Mouse (Mus musculus) lung, postnatal 10 days (tissue): ENCODE data around the gene Mymk.

Source experiments
- DNase-seq: peaks from one replicate; pipeline ENCODE4 v3.0.0; 2021

Gene Mymk

DNA sequence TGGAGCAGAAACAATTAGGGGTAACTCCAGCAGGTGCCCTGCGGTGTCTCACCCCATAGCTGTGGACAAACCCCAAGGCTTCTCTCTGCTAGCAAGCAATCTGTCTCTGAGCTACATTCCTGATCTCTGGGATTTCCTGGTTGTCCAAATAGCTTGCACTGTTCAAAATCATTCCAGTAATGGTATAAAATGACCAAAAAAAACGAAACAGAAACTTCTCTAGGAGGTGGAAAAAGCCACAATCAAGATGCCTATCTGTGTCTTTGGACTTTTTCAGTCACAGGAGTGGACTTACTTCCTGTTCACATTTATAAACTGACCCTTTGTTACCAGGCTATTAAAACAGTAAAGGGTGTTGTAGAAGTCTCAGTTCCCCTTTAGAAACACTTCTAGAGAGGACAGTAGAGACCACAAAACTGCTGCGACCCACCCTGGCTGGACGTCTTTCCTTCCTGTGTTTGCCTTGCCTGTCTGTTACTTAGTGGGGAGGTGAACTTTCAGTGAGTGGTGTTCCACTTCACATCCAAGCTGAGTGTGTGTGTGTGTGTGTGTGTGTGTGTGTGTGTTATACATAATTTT is 43.5 kb downstream of the Mymk start:
- DNase-seq, result no peak

DNA sequence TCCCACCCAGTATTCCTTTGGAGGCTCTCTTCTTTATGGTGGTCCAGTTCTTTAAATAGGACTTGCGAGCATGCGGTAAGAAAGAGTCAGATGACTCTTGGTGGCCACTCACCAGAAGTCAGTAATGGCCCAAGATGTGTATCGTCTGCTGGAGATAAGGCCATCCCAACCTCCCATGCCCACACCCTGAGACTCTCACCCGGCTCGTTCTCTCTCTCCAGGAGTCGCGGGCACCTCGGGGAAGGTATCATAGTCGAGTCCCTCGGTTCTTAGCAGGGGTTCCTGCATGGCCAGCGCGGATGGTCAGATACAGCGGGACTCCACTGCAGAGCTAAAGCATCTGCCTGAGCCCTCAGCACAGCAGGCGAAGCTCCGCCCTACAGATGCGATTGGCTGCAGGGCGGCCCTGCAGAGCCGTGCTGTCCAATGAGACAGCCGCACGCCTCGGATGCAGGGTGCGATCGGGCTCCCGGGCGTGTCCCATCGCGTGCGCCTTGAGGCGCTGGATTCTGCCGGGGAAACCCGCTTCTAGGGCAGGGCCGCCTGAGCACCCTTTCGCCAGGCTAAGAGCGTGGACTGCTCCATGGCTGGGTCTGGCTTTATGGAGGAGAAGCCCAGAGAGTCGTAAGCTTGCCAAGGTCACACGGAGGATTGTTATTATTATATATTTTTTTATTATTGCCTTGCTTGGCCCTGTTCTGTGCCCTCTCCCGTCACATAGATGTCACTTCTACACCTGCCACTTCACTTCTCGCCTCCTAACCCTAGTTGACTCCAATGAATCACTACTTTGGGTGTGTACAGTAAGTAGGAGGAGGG is 44.2 kb downstream of the Mymk start, which contains the start of gene Slc2a6:
Gene Slc2a6, minus strand, starts transcription at position 381 of the 819 bp plus-strand sequence.
- peak; percentile 93 for DNase-seq

DNA sequence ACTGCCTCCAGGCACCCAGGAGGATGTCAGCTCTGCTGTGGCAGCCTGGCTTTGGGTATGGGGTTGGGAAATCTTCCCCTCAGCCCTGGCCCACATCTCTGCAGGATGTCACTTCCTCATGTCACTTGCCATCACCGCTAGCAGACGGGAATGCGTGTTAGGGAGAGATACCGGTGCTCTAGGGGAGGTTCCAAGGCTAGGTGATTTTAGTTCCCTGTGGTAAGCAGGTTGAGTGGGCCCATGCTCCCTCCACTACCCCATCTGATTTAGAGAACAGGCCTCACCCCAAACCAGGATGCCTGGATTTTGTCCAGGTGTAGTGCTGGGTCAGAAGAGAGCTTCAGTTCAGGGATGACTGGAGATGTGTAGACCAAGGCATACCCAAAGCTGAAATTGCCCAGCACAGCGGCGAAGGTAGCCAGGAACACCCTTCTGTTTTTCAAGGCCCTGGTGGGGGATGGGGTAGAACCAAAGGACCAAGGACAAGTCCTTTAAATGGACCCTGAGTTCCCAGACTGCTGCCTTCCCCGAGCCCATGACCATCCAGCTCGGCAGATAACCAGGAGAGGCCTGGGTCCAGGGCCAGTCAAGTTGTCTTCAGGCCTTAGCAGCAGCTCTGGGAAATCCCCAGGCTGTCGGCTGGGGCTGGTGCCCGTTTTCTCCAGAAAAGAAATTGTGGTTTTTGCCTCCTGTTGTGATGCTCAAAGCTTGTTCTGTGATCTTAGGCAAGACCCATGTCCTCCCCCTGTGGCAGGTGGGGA is 44.9 kb downstream of the Mymk start:
- no peak for DNase-seq

DNA sequence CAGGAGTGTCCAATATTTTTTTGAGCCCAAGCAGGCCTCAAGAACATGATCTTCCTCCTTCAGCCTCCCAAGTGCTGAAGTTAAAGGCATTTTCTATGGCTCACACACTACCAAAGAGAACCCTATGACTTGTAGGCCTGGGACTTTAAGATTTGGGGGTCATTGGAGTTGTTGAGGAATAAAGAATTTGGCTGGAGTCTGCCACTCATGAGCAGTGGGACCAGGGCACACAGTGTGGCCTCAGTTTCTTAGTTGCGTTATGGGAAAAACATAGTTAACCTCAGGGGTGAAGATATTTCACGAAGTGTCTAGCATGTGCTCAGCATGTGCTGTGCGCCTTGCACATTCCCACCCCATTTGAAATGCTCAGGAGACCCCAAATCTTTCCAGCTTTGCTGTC is 45.6 kb downstream of the Mymk start:
- no peak for DNase-seq

DNA sequence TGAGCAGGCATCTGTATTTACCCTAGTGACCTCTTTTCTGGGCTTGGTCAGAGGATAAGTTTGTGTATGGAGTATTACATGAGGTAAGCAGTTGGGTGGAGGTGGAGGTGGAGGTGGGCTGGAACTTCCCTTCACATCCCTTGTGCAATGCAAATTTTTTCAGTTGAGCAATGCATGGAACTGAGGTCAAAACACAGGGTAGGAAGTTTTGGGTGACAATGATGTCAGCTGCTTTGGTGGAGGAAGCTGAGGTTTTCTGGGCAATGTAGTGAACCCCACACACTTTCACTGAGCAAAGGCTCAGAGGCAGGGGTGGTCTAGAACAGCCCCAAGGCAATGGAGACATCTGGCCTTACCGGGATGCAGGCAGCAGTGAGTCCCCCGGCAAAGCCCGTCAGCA is 46.4 kb downstream of the Mymk start:
- no peak for DNase-seq

DNA sequence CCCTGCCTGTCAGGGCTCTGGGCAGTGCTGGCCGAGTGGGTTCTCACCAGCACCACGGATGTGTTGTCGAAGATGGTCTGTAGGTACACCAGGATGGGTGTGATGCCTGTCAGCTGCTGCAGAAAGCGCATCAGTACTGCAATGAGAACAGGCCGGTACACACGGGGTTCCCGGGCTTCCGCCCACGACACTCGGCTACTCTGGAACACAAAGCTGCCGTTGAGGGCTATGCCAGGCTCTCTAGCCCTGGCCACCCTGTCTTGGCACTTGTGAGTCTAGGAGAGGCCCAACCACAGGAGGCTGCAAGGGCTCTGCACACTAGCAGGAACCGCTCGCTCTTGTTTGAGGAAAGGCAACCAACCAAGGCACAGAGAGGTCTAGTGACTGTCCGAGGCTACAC is 47.8 kb downstream of the Mymk start:
- no peak for DNase-seq

DNA sequence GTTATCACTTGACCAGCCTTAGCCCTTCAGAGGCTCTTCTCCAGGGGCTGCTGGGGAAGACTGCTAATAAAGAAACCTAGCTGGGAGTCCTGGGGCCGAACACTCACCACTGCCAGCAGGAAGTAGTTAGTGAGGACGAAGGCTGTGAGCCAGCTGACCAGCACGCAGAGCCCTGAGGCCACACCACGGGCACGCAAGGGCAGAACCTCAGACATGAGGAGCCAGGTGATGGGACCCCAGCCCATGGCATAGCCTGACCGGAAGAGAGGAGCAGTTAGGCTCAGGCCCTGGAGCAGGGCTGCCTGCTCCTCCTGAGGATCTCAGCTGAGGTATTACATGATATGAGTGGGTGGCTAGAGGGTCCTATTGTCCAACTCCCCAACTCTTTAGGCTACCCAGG is 49.4 kb downstream of the Mymk start:
- no peak for DNase-seq

DNA sequence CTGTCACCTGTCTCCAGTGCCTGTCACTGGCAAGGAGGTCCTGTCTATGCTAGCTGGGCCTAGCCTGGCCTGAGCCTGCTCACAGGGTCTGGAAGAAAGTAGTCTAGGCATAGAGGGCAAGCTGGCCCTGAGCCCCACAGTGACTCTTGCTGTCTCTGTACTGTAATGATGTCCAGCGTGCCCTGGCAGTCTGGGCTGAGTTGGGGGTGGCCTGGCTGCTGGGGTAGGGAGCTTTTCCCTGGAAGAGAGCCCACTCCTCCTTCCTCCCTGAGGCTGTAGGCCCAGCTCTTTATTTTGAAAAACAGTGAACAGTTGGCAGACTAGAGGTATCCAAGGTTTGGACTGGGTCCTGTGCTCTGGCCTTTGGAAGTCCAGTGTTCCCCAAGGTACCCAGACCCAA is 50.9 kb downstream of the Mymk start:
- DNase-seq, result no peak

DNA sequence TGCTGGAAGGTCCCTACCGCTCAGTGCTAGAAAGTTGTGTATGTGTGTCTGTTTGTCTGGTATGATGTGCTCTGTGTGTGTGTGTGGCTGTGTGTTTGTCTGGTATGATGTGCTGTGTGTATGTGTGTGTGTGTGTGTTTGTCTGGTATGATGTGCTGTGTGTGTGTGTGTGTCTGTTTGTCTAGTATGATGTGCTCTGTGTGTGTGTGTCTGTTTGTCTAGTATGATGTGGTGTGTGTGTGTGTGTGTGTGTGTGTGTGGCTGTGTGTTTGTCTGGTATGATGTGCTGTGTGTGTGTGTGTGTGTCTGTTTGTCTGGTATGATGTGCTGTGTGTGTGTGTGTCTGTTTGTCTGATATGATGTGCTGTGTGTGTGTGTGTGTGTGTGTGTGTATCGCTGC is 52.4 kb downstream of the Mymk start:
- DNase-seq, result no peak

DNA sequence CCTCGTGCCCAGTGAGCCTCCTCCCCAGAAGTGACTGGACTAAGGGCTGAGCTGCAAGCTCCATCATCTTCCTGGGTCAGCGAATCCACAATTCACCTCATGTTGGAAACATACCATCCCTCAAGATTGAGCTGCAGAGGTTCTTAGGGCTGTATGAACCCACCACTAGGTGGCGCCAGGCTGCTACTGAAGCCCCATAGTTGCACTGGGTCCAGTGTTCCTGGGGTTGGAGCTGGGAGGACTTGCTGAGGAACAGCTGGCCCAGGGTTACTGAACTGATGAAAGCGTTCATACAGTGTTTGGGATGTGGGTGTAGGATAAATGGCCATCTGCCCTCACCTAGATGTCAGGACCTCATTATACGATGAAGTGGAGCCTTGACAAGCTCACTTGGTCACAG is 54.2 kb downstream of the Mymk start:
- DNase-seq, result peak; percentile 84
